Comparison of ENCODE assay signal across 8 mouse cellular contexts in the genomic region with DNA sequence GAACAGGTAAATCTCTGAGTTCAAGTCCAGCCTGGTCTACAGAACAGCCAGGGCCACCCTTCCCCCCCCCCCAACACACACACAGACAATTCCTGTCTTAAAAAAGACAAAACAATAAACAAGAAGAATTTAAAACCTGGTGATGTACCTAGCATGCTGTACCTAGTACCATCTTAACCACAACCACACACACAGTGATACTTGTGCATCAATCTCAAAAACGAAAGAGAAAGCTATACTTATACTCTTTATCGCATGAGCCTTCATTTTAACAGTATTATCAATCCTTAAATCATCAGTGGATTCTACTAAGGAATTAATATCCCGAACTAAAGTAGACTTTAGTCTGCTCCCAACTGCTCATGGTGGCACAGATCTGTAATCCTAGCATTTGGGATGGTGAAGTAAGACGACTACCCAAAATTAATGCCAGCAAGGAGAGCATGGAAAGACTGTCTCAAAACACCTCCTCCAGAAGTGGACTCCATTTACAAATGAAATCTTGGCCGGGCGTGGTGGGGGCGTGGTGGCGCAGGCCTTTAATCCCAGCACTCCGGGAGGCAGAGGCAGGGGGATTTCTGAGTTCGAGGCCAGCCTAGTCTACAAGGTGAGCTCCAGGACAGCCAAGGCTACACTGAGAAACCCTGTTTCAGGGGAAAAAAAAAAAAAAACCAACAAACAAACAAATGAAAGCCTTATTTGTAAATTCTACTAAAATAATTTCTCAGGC. TPM values are rescaled to one million over a fixed set of nuclear protein-coding genes. Genes with fewer than 3 reads are reported as not detected.
DNase-seq lines count a peak whose midpoint lies in the region; ATAC-seq lines count a peak whose summit lies in the region.

No protein-coding gene starts in this region.

- DNase-seq in heart, adult 18-20 months = no peak
- DNase-seq in R1 (ENCODE audit: low read depth, low spot score) = peak; percentile 71
- DNase-seq in ovary, adult 18-20 months (ENCODE audit: low spot score) = no peak
- no peak for DNase-seq in B cell, adult 2 months

- WGBS in heart, embryonic 14.5 days = 84% methylated on average over 10 of the region's 10 CpGs
- 89% methylated on average over 10 of the region's 10 CpGs for WGBS in hindbrain, embryonic 15.5 days
- 89% methylated on average over 10 of the region's 10 CpGs for WGBS in midbrain, embryonic 15.5 days

- no peaks in the 10 kb centered on the region; the same call in 1 of the 2 replicates for H3K36me3 ChIP-seq in heart, embryonic 14.5 days (ENCODE audit: control insufficient read depth, insufficient read depth, low read length)
- 0 out of 2 replicates have a peak, but pooled peaks cover 4% of the 10 kb centered on the region for H3K36me3 ChIP-seq in hindbrain, embryonic 15.5 days
- no peaks in the 10 kb centered on the region for H3K36me3 ChIP-seq in midbrain, embryonic 15.5 days (replicated peaks)

- peak overlapping the region in 1 of 2 experiments; percentile 99; a peak in 2 of 4 replicates for H3K4me3 ChIP-seq in heart, embryonic 14.5 days (ENCODE audit: control insufficient read depth in 1 of 2, insufficient read depth in 1 of 2, low read depth in 1 of 2, low read length in 2 of 2)
- H3K4me3 ChIP-seq in hindbrain, embryonic 15.5 days = peak overlapping the region; percentile 74
- peak overlapping the region; percentile 97 for H3K4me3 ChIP-seq in midbrain, embryonic 15.5 days

- no peak for ATAC-seq in heart, embryonic 14.5 days (ENCODE audit: insufficient number of reproducible peaks, insufficient read depth, low FRiP score, low read depth)
- no peak for ATAC-seq in hindbrain, embryonic 15.5 days (ENCODE audit: low FRiP score, low read depth)
- ATAC-seq in midbrain, embryonic 15.5 days (replicated peaks) = no peak
- ATAC-seq in monocyte, adult 5-6 weeks (replicated peaks; ENCODE audit: insufficient number of reproducible peaks, low FRiP score, low TSS enrichment, poor library complexity, severe bottlenecking) = no peak

- H3K4me2 ChIP-seq in heart, embryonic 14.5 days (ENCODE audit: low read length) = peak overlapping the region; percentile 86
- H3K4me2 ChIP-seq in hindbrain, embryonic 15.5 days = peak overlapping the region; percentile 81
- peak overlapping the region; percentile 57 for H3K4me2 ChIP-seq in midbrain, embryonic 15.5 days

- no peaks in the 10 kb centered on the region for H3K9me3 ChIP-seq in heart, embryonic 14.5 days (ENCODE audit: control insufficient read depth, low read length)
- H3K9me3 ChIP-seq in hindbrain, embryonic 15.5 days = no peaks in the 10 kb centered on the region
- no peaks in the 10 kb centered on the region for H3K9me3 ChIP-seq in midbrain, embryonic 15.5 days

- H3K27ac ChIP-seq in heart, embryonic 14.5 days (replicated peaks in 1 of 2; ENCODE audit: control insufficient read depth in 1 of 2, insufficient read depth in 1 of 2, low read depth in 2 of 2, low read length in 2 of 2) = no peak overlapping the region
- H3K27ac ChIP-seq in hindbrain, embryonic 15.5 days (replicated peaks) = peak overlapping the region; percentile 98; the same call in 1 of the 2 replicates
- no peak overlapping the region for H3K27ac ChIP-seq in midbrain, embryonic 15.5 days

- no peaks in the 10 kb centered on the region for H3K27me3 ChIP-seq in heart, embryonic 14.5 days (ENCODE audit: control insufficient read depth, insufficient read depth, low read length)
- H3K27me3 ChIP-seq in hindbrain, embryonic 15.5 days = no peaks in the 10 kb centered on the region
- H3K27me3 ChIP-seq in midbrain, embryonic 15.5 days (replicated peaks) = no peaks in the 10 kb centered on the region

- peak overlapping the region; percentile 99 for H3K9ac ChIP-seq in heart, embryonic 14.5 days (ENCODE audit: low read length)
- H3K9ac ChIP-seq in hindbrain, embryonic 15.5 days = peak overlapping the region; percentile 92; the same call in 1 of the 2 replicates
- no peak overlapping the region for H3K9ac ChIP-seq in midbrain, embryonic 15.5 days

- H3K4me1 ChIP-seq in heart, embryonic 14.5 days (ENCODE audit: control insufficient read depth in 2 of 2, insufficient read depth in 2 of 2, low read length in 2 of 2) = peaks cover 5 to 17% of the 10 kb centered on the region in 2 experiments; a peak in 3 of 4 replicates
- peaks cover 30% of the 10 kb centered on the region for H3K4me1 ChIP-seq in hindbrain, embryonic 15.5 days (replicated peaks)
- H3K4me1 ChIP-seq in midbrain, embryonic 15.5 days = peaks cover 26% of the 10 kb centered on the region

RNA-seq across cellular contexts. Expression of a gene that starts 1.7 kb away (rescaled TPM):
- 17.8 and 18.7 TPM in 2 replicates for polyA plus RNA-seq in heart, embryonic 14.5 days (2014; fragmentation: Nextera tagmentation; extraction: Ambion mirVana)
- 10 to 100 TPM; 12.7 to 14.4 TPM for total RNA-seq in heart, adult 18-20 months (2021)
- 23.1 and 24.8 TPM in 2 replicates for polyA plus RNA-seq in hindbrain, embryonic 15.5 days (2015; fragmentation: Nextera tagmentation; extraction: Ambion mirVana)
- polyA plus RNA-seq in midbrain, embryonic 15.5 days (2015; fragmentation: Nextera tagmentation; extraction: Ambion mirVana) = 31.0 and 33.0 TPM in 2 replicates
- total RNA-seq in monocyte, adult 5-6 weeks (2017) = 37.5 to 73.6 TPM (median 44.9 TPM) in 3 replicates

RNA-seq across cellular contexts. Expression of a gene that starts 12.5 kb away (rescaled TPM):
- polyA plus RNA-seq in heart, embryonic 14.5 days (2014; fragmentation: Nextera tagmentation; extraction: Ambion mirVana) = not detected in 2 replicates
- not detected for total RNA-seq in heart, adult 18-20 months (2021)
- polyA plus RNA-seq in hindbrain, embryonic 15.5 days (2015; fragmentation: Nextera tagmentation; extraction: Ambion mirVana) = not detected in 2 replicates
- not detected in 2 replicates for polyA plus RNA-seq in midbrain, embryonic 15.5 days (2015; fragmentation: Nextera tagmentation; extraction: Ambion mirVana)
- 1.9 TPM in 1 of 3 replicates, not detected in the others for total RNA-seq in monocyte, adult 5-6 weeks (2017)
